Mouse (Mus musculus): ENCODE measurements around the gene Serpinf1. TPM values are rescaled to one million over a fixed set of nuclear protein-coding genes. Genes with fewer than 3 reads are reported as not detected.

Serpinf1 gene
- polyA plus RNA-seq, 1 experiment from 2014 or later: 74.9 TPM

DNA sequence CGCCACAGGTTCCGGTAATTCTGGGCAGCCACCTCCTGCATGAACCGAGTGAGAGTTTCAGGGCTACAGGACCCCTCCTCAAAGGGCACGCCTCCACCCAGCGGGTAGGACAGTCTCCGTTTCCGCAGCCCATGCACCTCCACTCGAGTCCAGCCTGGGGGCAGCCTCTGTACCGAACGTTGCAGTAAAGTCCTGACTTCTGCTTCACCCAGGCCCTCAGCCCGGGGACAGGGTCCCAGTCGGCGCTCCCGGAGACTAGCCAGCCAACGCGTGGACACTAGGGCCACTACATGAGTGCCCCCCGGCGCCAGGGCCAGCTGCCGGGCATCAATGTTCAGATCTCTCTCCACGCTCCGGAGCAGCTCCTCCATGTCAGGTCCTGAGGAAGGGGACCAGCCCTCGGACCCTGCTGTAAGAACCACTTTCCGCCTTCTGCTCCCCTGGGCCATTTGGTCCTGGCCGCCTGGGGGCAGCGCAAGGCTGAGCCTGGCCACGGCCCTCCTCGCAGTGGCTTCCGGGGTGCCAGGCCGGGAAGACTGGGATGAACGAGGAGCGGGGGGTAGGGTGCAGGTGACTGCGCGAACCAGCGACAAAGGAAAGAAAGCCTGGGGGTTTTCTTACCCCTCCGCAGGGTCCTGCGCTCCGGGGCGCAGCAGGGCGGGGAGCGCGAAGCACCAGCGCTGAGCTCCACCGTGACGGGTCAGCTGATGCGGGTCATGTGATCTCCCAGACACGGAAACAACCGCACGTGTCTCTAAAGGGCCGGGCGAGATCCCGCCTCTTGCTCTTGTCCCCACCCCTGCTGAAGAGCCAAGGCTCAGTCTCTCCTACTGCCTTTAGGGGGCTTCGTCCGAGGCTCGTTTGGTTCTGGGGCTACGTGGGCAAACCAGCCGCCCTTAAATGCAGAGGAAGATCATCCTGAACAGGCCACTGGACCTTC lies 31.8 kb upstream of the Serpinf1 start, which contains the start of gene Wdr81:
Wdr81 (minus strand) TSS at position 727 of the 940 bp plus-strand sequence.
- no peaks in the 10 kb centered on the region for H3K9me3 ChIP-seq
- H3K4me2 ChIP-seq: peak within 1 kb of the TSS; percentile 100
- WGBS: 2% methylated on average over 56 of the region's 56 CpGs
- H3K36me3 ChIP-seq: peaks cover 23% of the 10 kb centered on the region
- peak within 1 kb of the TSS; percentile 76 for H3K4me3 ChIP-seq
- H3K9ac ChIP-seq: peak within 1 kb of the TSS; percentile 84
- H3K27me3 ChIP-seq: no peaks in the 10 kb centered on the region
- peak within 1 kb of the TSS; percentile 64 for H3K27ac ChIP-seq (replicated peaks)
- ATAC-seq (ENCODE audit: low read depth): peak; percentile 95
- peaks cover 49% of the 10 kb centered on the region for H3K4me1 ChIP-seq (replicated peaks)

DNA sequence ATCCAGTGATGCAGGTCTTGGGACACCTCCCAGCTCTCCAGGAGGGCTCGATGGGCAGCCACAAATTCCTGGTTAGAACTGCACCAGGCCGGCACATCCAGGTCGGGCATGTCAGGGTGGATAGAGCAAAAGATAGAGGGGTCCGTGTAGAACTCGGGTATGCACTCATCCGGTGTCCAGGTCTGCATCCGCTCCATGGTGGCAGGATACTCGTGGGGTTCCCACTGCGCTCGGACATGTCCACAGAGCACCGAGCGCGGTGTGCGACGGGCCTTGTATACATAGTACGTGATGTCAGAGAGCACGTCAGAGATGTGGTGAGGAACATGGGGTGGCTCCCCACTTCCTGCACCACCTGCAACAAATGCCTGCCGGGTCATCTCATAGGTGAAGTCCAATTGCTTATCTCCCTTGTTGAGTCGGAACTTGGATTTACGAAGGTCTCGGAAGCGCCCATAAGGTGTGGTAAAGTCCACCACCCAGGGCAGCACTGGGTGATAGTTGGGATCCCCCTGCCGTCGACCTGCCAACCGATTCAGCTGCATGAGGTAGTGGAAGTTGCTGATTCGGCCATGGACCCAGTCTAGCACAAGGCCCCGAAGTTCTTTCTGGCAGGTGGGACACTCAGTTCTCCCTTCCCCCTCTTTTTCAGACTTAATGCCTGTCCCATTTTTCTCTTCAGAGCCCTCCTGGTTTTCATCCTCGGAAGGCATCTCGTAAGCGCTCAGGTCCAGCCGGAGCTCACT lies 30.5 kb upstream of the Serpinf1 start:
- no peak for ATAC-seq (ENCODE audit: low read depth)
- no peaks in the 10 kb centered on the region for H3K27me3 ChIP-seq
- no peaks in the 10 kb centered on the region for H3K9me3 ChIP-seq
- H3K4me2 ChIP-seq: peak overlapping the region; percentile 100
- peaks cover 36% of the 10 kb centered on the region for H3K36me3 ChIP-seq
- no peak overlapping the region for H3K27ac ChIP-seq (replicated peaks)
- 0 out of 2 replicates have a peak overlapping the region, but pooled peaks have one; percentile 84 for H3K9ac ChIP-seq
- WGBS: 95% methylated on average over 31 of the region's 31 CpGs
- H3K4me1 ChIP-seq (replicated peaks): peaks cover 49% of the 10 kb centered on the region
- peak overlapping the region; percentile 76; the same call in 1 of the 2 replicates for H3K4me3 ChIP-seq

DNA sequence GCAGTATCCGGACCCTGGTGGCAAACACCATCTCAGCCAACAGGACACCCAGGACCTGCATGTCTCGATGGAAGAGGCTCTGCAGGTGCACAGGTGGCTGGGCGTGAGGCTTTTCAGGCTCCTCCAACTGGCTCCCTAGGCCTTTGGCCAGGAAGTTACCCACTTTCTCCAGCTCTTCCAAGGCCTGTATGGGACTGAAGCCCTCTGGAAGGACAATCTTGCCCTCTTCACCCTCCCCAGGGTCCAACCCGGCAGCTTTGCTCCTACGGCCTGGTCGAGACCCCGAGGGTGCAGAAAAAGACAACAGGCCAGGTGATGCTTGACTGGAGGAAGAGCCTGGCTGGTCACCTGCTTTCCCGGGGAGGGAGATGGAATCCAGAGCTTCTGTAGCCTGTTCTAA lies 29.6 kb upstream of the Serpinf1 start:
- H3K9ac ChIP-seq: no peak overlapping the region; the same call in 1 of the 2 replicates

DNA sequence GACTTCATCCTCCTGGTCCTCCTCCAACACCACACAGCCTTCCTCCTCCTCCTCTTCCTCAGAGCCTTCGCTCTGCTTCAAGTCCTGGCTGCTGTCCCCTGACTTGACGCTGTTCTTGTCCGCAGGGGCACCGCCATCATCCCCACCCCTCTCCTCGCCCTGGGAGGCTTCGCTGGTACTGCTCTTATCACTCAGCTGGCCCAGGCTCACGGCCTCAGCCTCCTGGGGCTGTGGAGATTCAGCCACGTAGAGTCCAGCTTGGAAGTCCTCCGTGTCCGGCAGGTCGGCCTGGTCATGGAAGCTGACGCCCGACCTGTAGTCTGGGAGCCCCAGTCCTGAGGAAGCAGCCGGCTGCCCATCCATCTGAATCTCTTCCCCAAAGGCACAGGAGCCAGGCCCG lies 28.4 kb upstream of the Serpinf1 start:
- Histone ChIP-seq H3K4me2 (no peak overlapping the region), H3K4me1 (replicated peaks) (peaks cover 49% of the 10 kb centered on the region), H3K9ac (peak overlapping the region; percentile 55), H3K27ac (replicated peaks) (no peak overlapping the region), H3K9me3 (no peaks in the 10 kb centered on the region), H3K36me3 (peaks cover 56% of the 10 kb centered on the region), H3K27me3 (no peaks in the 10 kb centered on the region), H3K4me3 (no peak overlapping the region)
- 92% methylated on average over 15 of the region's 15 CpGs for WGBS
- no peak for ATAC-seq (ENCODE audit: low read depth)

More for the DNA sequence above, 29.6 kb upstream of the Serpinf1 start:
- no peaks in the 10 kb centered on the region for H3K27me3 ChIP-seq
- no peaks in the 10 kb centered on the region for H3K9me3 ChIP-seq
- peaks cover 45% of the 10 kb centered on the region for H3K36me3 ChIP-seq
- H3K27ac ChIP-seq (replicated peaks): no peak overlapping the region
- H3K4me2 ChIP-seq: no peak overlapping the region
- no peak for ATAC-seq (ENCODE audit: low read depth)
- 92% methylated on average over 8 of the region's 8 CpGs for WGBS
- no peak overlapping the region for H3K4me3 ChIP-seq
- peaks cover 49% of the 10 kb centered on the region for H3K4me1 ChIP-seq (replicated peaks)

DNA sequence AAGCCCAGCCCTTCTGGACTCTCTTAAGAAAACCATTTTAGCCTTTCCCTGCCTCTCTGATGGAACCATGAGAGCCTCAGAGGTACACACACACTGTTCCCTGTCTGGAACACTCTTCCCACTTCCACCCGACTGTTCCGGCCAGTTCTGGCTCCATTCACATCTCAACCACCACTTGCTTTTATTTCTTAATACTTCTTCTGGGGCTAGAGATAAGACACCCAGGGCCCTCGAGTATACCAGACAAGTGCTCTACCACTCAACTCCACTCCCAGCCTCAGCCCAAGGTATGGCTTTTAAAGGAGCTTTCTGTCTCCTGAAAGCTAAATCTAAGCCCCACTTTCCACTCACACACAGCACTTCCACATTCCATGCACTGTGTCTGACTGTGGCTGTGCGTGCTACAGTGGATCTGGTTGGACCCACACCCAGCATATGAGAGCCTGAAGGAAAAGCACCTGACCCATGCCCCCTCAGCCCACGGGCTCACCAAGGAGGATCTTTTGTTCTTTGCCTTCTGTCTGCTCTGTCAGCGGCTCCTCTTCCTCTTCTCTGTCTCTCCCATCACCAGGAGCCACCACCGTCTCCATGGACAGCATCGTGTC lies 27.9 kb upstream of the Serpinf1 start:
- Histone ChIP-seq H3K9ac (peak overlapping the region; percentile 55), H3K4me3 (no peak overlapping the region), H3K36me3 (peaks cover 61% of the 10 kb centered on the region), H3K27ac (replicated peaks) (no peak overlapping the region), H3K4me2 (no peak overlapping the region), H3K4me1 (replicated peaks) (peaks cover 48% of the 10 kb centered on the region), H3K9me3 (no peaks in the 10 kb centered on the region), H3K27me3 (no peaks in the 10 kb centered on the region)
- no peak for ATAC-seq (ENCODE audit: low read depth)
- WGBS: 92% methylated on average over 8 of the region's 8 CpGs

DNA sequence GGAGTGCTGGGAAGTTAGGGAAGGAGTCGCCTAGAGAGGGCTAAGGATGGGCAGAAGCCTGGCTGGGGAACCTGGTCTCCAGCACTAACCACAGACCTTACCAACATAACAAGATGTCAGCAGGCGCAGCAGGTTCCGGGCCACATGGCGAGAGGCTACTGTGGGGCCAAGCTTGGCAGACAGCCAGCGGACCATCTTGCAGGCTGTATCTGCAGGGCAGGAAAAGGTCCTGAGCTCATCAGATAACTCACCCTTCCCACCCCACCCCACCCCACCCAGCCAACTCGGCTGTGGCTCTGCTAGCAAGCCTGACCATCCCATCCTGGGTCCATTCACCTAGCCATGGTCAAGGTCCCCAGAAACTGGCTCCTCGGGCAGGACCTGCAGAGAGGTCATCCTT lies 27.2 kb upstream of the Serpinf1 start:
- H3K9me3 ChIP-seq: no peaks in the 10 kb centered on the region
- peaks cover 66% of the 10 kb centered on the region for H3K36me3 ChIP-seq
- 0 out of 2 replicates have a peak overlapping the region, but pooled peaks have one; percentile 17 for H3K9ac ChIP-seq
- peaks cover 41% of the 10 kb centered on the region for H3K4me1 ChIP-seq (replicated peaks)
- no peak overlapping the region for H3K4me2 ChIP-seq
- no peaks in the 10 kb centered on the region for H3K27me3 ChIP-seq
- H3K4me3 ChIP-seq: no peak overlapping the region
- H3K27ac ChIP-seq (replicated peaks): no peak overlapping the region
- WGBS: 76% methylated on average over 7 of the region's 7 CpGs
- no peak for ATAC-seq (ENCODE audit: low read depth)

DNA sequence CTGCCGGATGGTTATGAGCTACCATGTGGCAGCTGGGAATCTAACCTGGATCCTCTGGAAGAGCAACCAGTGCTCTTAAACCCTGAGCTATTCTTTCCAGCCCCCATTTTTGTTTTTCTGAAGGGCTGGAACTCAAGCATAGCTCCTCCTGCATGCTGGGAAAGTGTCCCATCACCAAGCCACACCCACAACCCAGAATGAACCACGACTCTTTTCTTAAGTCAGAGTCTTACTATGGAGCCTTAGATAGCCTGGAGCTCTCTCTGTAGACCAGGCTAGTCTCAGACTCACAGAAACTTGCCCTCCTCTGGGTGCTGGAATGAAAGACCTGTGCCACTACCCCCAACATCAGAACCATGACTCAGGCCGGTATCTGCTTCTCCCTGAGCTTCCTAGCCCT lies 26.1 kb upstream of the Serpinf1 start:
- no peak for ATAC-seq (ENCODE audit: low read depth)

DNA sequence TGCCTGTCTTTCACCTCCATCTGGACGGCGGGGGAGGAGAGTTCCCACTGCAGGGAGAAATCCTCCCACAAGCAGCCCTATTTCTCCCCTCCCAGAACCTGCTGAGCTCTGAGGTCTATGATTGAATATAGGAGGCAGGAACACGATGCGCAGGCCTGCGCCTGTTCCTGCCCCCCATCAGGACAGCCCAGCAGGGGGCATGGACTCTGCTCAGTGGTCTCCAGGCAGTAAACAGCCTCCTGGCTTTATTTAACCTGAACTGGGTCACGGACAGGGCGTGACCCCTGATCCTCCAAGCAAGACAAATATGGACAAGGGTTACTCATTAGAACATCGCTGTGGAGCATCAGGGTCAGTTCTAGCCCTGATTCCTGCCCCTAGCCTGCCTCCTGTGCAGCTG lies 21.2 kb upstream of the Serpinf1 start:
- H3K9me3 ChIP-seq: no peaks in the 10 kb centered on the region
- no peak for ATAC-seq (ENCODE audit: low read depth)
- 0 out of 2 replicates have a peak overlapping the region, but pooled peaks have one; percentile 31 for H3K9ac ChIP-seq
- H3K4me3 ChIP-seq: no peak overlapping the region
- no peaks in the 10 kb centered on the region for H3K4me1 ChIP-seq (replicated peaks)
- WGBS: 24% methylated on average over 8 of the region's 8 CpGs
- no peak overlapping the region for H3K27ac ChIP-seq (replicated peaks)
- H3K4me2 ChIP-seq: no peak overlapping the region
- H3K27me3 ChIP-seq: no peaks in the 10 kb centered on the region
- peaks cover 81% of the 10 kb centered on the region for H3K36me3 ChIP-seq

More for the DNA sequence above, 26.1 kb upstream of the Serpinf1 start:
- no peak overlapping the region for H3K27ac ChIP-seq (replicated peaks)
- no peak overlapping the region for H3K9ac ChIP-seq
- H3K4me3 ChIP-seq: no peak overlapping the region
- H3K36me3 ChIP-seq: peaks cover 74% of the 10 kb centered on the region
- no peak overlapping the region for H3K4me2 ChIP-seq
- H3K4me1 ChIP-seq (replicated peaks): peaks cover 34% of the 10 kb centered on the region
- H3K9me3 ChIP-seq: no peaks in the 10 kb centered on the region
- 85% methylated on average over 3 of the region's 3 CpGs for WGBS
- no peaks in the 10 kb centered on the region for H3K27me3 ChIP-seq

DNA sequence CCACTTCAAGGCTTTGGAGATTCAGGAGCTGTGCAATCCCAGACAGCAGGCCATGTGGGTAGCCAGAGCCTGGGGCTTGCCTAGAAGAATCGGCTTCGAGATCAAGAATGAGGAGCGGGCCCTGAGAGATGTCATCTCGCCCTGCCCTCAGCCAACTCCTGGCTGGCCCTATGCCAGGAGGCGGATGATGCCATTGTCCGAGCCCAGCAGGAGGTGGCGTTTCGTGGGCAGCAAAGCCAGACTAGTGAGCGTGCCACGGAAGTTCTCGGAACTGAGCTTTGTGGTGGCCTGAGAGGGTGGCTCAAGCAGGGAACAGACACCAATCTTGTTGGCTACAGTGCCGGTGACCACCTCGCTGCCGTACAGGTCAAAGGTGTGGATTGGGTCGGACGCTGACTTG lies 19.1 kb upstream of the Serpinf1 start:
- no peaks in the 10 kb centered on the region for H3K27me3 ChIP-seq
- H3K9me3 ChIP-seq: no peaks in the 10 kb centered on the region
- H3K4me1 ChIP-seq (replicated peaks): no peaks in the 10 kb centered on the region
- no peak overlapping the region for H3K4me2 ChIP-seq
- H3K36me3 ChIP-seq: peaks cover 60% of the 10 kb centered on the region
- H3K4me3 ChIP-seq: no peak overlapping the region
- 0 out of 2 replicates have a peak overlapping the region, but pooled peaks have one; percentile 5 for H3K9ac ChIP-seq
- ATAC-seq (ENCODE audit: low read depth): no peak
- H3K27ac ChIP-seq (replicated peaks): no peak overlapping the region
- 79% methylated on average over 16 of the region's 16 CpGs for WGBS

DNA sequence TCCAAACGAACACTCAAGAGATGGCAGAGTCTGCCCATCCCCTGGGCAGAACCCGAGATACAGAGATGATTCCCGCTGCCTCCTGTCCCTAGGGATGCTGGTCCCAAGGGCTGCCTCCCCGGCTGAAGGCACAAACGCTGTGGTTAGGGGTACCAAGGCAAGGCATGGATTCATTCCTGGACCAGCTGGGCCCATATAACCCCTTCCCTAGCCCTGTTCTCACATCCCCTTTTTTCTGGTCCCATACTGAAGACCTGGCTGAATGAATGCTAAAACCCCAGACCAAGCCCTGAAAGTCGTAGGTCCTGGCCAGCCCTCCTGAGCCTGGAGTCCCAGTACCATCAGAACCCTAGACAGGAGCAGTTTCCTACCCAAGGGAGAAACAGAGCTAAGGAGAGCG lies 18.5 kb upstream of the Serpinf1 start:
- H3K9me3 ChIP-seq: no peaks in the 10 kb centered on the region

DNA sequence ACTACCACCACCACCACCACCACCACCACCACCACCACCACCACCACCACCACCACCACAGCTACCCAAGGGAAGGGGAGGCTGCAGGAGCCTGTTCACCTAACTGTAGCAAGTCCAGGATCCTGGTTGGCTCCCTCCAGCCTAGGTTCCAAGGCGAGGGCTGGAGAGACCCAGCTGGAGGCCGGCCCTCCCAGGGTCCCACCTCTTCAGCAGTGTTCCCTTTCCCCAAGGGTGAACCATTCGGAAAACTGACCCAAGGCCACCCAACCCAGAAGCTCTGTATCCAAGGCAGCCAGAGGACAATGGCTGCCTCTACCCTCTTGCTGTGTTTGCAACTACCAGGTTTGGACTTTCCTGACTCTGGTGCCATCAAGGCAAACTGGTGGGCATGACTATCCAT lies 17.4 kb upstream of the Serpinf1 start:
- no peak overlapping the region for H3K9ac ChIP-seq
- no peak overlapping the region for H3K4me2 ChIP-seq
- H3K36me3 ChIP-seq: peaks cover 44% of the 10 kb centered on the region
- no peak overlapping the region for H3K4me3 ChIP-seq
- H3K9me3 ChIP-seq: no peaks in the 10 kb centered on the region
- no peak for ATAC-seq (ENCODE audit: low read depth)
- H3K27ac ChIP-seq (replicated peaks): no peak overlapping the region
- no peaks in the 10 kb centered on the region for H3K27me3 ChIP-seq
- WGBS: 89% methylated on average over 3 of the region's 3 CpGs
- no peaks in the 10 kb centered on the region for H3K4me1 ChIP-seq (replicated peaks)

More for the DNA sequence above, 18.5 kb upstream of the Serpinf1 start:
- Histone ChIP-seq H3K27ac (replicated peaks) (no peak overlapping the region), H3K4me3 (no peak overlapping the region), H3K36me3 (peaks cover 54% of the 10 kb centered on the region), H3K27me3 (no peaks in the 10 kb centered on the region), H3K4me1 (replicated peaks) (no peaks in the 10 kb centered on the region), H3K4me2 (no peak overlapping the region), H3K9ac (0 out of 2 replicates have a peak overlapping the region, but pooled peaks have one; percentile 5)
- 72% methylated on average over 7 of the region's 7 CpGs for WGBS
- ATAC-seq (ENCODE audit: low read depth): no peak
